Mouse (Mus musculus) ES-Bruce4 (cell line): ENCODE measurements around the gene Recql. TPM values are rescaled to one million over a fixed set of nuclear protein-coding genes. Genes with fewer than 3 reads are reported as not detected.
A peak's percentile ranks its signal among the peaks of the same experiment; 100 is the strongest.
"Not testable (repeated sequence)": the region's sequence is repeated elsewhere in the genome, so short reads cannot be mapped to it uniquely, and the experiment has no call there.

Experiments
- H3K27ac ChIP-seq: 2 replicates; pipeline ENCODE4 v1.5.1; 2012; ENCODE audit warnings: low read length, inconsistent platforms; ENCODE audit not compliant: insufficient read depth
- H3K27me3 ChIP-seq: 2 replicates; pipeline ENCODE4 v1.6.1; 2012; ENCODE audit warnings: mild to moderate bottlenecking, low read length, inconsistent platforms; ENCODE audit not compliant: control insufficient read depth, poor library complexity, insufficient read depth, severe bottlenecking
- H3K36me3 ChIP-seq: 2 replicates; pipeline ENCODE4 v1.6.1; 2012; ENCODE audit warnings: inconsistent platforms, mild to moderate bottlenecking, low read length, moderate library complexity; ENCODE audit not compliant: control insufficient read depth, poor library complexity, insufficient read depth, severe bottlenecking
- H3K4me1 ChIP-seq: one replicate; pipeline ENCODE4 v1.8.1; 2011; ENCODE audit warnings: low read length; ENCODE audit not compliant: control insufficient read depth, insufficient read depth
- H3K4me3 ChIP-seq: 2 replicates; pipeline ENCODE4 v1.5.1; 2011; ENCODE audit warnings: low read depth, mild to moderate bottlenecking, low read length
- H3K9ac ChIP-seq: 2 replicates; pipeline ENCODE4 v1.6.1; 2012; ENCODE audit warnings: low read depth, mild to moderate bottlenecking, inconsistent platforms; ENCODE audit not compliant: poor library complexity, severe bottlenecking
- H3K9me3 ChIP-seq: replicated peaks from 2 replicates; pipeline ENCODE4 v1.6.1; 2012; ENCODE audit warnings: mild to moderate bottlenecking, low read length, inconsistent platforms; ENCODE audit not compliant: control insufficient read depth, poor library complexity, insufficient read depth, severe bottlenecking
- CTCF ChIP-seq: IDR thresholded peaks from one replicate; pipeline ENCODE4 v1.8.1; 2011; ENCODE audit warnings: low read depth, low read length
- EP300 ChIP-seq: IDR thresholded peaks from 2 replicates; pipeline ENCODE4 v1.6.1; 2011; ENCODE audit warnings: low read depth, low read length; ENCODE audit not compliant: insufficient read depth
- POLR2A ChIP-seq: IDR thresholded peaks from one replicate; pipeline ENCODE4 v1.8.1; 2011; ENCODE audit warnings: low read length; ENCODE audit not compliant: insufficient read depth
- polyA plus RNA-seq: library from polyadenylated mRNA; stranded (reverse); fragments of >200 nt; gene quantifications from 2 replicates; pipeline ENCODE4 v1.2.4, GENCODE M21; 2011; ENCODE audit warnings: low read depth; ENCODE audit not compliant: missing spikeins, insufficient read depth, insufficient read length

The Recql gene
- polyA plus RNA-seq, 1 experiment = 55.0 TPM

DNA sequence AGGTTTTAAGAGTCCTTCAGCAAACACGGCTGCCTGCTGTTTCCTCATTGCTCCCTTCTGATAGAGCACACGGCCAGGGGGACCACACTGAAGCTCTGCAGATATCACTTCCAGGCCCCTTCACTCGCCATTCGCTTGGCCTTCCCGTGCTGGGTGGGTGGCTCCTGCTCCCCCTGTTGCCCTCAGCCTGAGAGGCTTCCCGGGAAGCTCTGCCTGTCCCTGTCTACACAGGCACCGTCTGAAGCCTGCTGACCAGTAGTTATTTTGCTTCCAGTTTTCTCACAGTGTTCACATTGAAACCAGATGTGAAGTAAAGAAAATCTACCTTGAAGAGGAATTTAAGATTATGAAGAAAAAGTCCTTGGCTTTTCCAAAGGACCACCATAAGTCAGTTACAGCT lies 29.8 kb downstream of the Recql start:
- H3K27ac ChIP-seq = no peak overlapping the region
- no peak for TF ChIP-seq CTCF
- TF ChIP-seq POLR2A = no peak
- TF ChIP-seq EP300 = no peak
- no peak overlapping the region for H3K4me3 ChIP-seq
- H3K9ac ChIP-seq = no peak overlapping the region
- no peaks in the 10 kb centered on the region for H3K27me3 ChIP-seq
- no peaks in the 10 kb centered on the region for H3K4me1 ChIP-seq
- no peaks in the 10 kb centered on the region for H3K9me3 ChIP-seq
- H3K36me3 ChIP-seq = peaks cover 6% of the 10 kb centered on the region; the same call in 1 of the 2 replicates

DNA sequence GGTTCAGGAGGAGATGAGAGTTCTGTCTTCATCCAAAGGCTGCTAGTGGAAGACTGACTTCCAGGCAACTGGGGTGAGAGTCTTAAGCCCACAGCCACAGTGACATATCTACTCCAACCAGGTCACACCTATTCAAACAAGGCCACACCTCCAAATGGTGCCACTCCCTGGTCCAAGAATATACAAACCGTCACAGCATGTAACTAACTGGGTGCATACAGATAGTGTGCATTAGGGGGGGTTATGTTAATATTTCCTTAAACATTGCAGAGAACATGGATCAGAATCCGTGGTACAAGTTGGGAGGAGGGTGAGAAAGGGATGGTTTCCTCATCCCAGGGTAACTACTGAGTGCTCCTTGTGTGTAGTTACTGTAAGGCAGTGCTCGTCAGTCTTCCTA lies 34.8 kb downstream of the Recql start:
- H3K27ac ChIP-seq, H3K9ac ChIP-seq, H3K36me3 ChIP-seq, H3K9me3 ChIP-seq, H3K27me3 ChIP-seq, H3K4me1 ChIP-seq, H3K4me3 ChIP-seq: not testable (repeated sequence)

DNA sequence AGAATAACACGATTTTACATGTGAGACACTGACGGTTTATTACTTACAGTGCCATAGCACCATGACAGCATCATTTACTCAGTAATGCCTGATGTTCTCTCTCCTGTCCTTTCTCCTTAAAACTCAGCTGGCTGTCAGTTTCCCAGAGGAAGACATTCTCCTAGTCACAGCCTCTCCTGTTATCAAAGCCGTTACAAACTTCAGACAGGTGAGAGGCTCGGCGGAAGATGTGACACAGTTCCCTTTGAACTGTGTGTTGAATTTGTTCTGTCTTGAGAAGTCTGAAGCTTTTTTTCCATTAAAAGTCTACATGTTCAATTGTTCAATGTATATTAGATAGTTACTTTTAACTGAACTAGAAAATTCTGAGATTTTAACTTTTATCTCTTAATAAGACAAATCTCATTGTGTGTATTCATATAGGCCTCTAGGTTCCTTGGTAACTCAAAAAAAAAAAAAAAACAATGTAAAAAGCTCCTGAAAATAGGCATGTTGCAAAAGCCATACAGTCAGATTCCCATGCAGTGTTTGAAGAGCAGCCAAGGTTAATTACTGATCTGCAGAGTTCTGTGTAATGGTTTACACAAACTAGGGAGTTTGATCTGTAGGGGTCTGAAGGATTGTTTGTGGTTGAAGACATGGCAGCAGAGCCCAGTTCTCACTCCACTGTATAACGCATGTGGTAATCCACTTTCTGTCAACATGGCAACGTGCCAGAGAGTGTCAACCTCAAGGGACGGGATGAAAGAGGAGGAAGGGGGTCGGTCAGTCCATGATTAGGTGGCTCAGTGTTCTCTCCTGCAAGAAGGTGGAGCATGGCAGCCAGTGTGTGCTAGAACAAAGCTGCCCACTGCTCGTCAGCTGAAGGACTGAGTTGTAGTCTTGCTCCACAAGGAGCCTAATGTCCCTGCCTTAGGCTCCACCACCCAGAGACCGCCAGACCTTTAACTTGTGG lies 39.2 kb downstream of the Recql start:
- Histone ChIP-seq H3K9me3 (no peaks in the 10 kb centered on the region), H3K9ac (no peak overlapping the region), H3K4me1 (no peaks in the 10 kb centered on the region), H3K4me3 (no peak overlapping the region), H3K27me3 (no peaks in the 10 kb centered on the region), H3K36me3 (no peaks in the 10 kb centered on the region; the same call in 1 of the 2 replicates), H3K27ac (no peak overlapping the region)
- TF ChIP-seq CTCF = no peak
- no peak for TF ChIP-seq POLR2A
- no peak for TF ChIP-seq EP300

DNA sequence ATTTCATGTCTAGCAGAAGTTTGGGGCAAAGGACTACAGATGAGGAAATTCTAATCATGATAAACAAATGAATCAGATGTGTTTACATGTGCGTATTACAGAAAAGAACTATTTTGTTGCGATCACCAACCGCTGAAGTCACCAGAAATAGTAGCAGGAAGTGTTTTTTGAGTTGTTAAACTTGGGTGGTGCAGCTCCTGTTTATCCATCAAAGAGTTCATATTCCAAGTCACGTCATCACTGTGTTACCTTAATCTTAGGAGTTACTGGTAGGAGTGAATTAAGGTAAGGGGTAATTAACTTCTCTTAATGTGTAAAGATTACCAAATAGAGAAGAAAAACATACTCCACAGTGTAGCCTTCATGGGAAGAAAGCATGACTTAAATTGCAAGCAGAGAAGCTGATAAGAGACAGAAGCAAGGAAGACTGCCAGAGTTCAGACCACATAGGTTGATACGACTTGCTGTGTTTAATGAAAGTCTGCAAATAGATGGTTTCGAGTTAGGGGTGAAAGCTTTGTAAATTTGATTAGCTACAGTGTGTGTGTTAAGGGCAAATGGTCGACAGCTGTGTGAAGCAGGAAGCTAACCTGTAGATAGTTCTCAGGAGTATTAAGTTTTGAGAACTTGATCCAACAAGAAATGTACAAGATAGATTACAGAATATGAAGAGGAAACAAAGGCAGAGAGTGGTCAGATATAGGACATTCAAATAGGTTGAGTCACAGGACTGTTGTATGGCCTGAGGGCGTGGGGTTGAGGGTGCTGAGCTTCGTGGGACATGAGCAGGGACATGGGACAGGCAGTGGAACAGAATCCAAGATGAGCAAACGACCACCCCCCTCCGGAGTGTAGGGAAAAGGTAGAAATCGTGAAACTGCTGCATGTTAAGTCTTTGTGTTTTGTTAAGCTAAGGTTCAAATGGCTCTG lies 40.4 kb downstream of the Recql start:
- H3K9me3 ChIP-seq = no peaks in the 10 kb centered on the region
- H3K4me1 ChIP-seq = no peaks in the 10 kb centered on the region
- H3K36me3 ChIP-seq = no peaks in the 10 kb centered on the region; the same call in 1 of the 2 replicates
- H3K27ac ChIP-seq = no peak overlapping the region
- peak overlapping the region; percentile 35 for H3K9ac ChIP-seq
- H3K27me3 ChIP-seq = no peaks in the 10 kb centered on the region
- TF ChIP-seq CTCF (no peak), EP300 (no peak), POLR2A (no peak)
- H3K4me3 ChIP-seq = peak overlapping the region; percentile 82

DNA sequence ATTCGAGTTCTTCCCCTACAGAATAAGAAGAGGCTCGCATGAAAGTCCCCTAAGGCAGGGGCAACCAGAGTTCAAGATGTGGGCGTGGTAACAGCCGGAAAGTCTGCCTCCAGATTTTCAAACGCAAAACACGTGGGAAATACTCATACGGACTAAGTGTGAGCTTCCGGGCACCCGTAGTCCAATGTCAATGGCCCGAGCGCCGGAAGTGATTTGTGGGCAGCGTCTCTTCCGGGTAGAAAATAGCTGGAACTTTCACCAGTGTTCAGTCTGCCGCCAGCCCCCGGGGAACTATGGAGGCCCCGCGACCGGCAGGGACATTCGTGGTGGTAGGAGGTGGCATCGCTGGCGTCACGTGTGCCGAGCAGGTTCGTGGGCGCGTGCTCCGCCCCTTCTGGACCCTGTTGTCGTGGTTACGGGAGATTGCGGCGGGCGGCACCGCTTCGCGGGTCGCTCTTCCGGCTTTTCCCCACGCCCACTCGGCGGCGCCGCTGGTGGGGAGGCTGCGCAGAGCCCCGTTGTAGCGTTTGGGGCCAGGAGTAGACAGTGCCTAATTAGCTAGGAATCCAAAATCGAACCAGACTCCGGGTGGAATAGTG lies 41.3 kb downstream of the Recql start, which contains the start of gene Pyroxd1:
Pyroxd1 (plus strand) TSS at position 215 of the 599 bp plus-strand sequence.
- H3K27ac ChIP-seq = no peak within 1 kb of the TSS
- no peaks in the 10 kb centered on the region for H3K36me3 ChIP-seq
- H3K9ac ChIP-seq = peak within 1 kb of the TSS; percentile 35
- TF ChIP-seq EP300 (no peak), POLR2A (no peak), CTCF (no peak)
- H3K9me3 ChIP-seq = no peaks in the 10 kb centered on the region
- H3K4me3 ChIP-seq = peak within 1 kb of the TSS; percentile 82
- no peaks in the 10 kb centered on the region for H3K4me1 ChIP-seq
- no peaks in the 10 kb centered on the region for H3K27me3 ChIP-seq
